Mouse (Mus musculus): ENCODE measurements around the gene Mtrf1l. TPM values are rescaled to one million over a fixed set of nuclear protein-coding genes. Genes with fewer than 3 reads are reported as not detected.

Mtrf1l gene
- total and polyA plus RNA-seq, 3 experiments = 1.6 to 9.6 (median 8.4) TPM

DNA sequence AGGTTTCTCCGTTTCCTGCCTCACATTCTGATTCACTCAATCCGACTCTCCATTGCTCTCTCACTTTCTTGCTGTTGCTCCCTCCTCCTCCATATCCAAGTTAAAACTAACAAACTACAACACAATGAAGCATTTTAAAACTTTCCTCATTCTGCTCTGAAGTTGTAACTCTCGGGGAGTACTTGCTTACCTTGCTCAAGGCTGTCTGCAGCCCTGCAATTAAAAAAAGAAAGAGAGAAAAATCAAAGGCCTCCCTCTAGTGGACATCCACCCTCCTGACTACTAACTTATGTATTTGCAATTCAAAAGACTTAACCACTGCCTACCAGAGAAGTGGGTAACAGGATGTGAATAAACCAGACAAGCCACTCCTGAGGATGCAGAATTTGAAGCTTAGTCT, 1.1 kb upstream of the Mtrf1l start:
- WGBS = 0% methylated on average over 3 of the region's 3 CpGs
- intact Hi-C loops (cut with DNase I) = loop anchor here (1.0 to 2.0 kb wide), 2 partner anchors 18 to 24 kb away; no protein-coding TSS in a partner anchor
- TF ChIP-seq CTCF (IDR thresholded peaks at IDR 0.05) = peak; percentile 88
- TF ChIP-seq POLR2A (IDR thresholded peaks at IDR 0.05; ENCODE audit: insufficient read depth, low read depth, low read length) = no peak
- no peak for TF ChIP-seq EP300 (IDR thresholded peaks at IDR 0.05; ENCODE audit: insufficient read depth, low read depth, low read length)
- Histone ChIP-seq H3K4me3 (peak overlapping the region; percentile 86), H3K9ac (ENCODE audit: low read depth, low read length) (peak overlapping the region; percentile 26), H3K79me2 (replicated peaks; ENCODE audit: control insufficient read depth, insufficient read depth, low read length) (0 out of 2 replicates have a peak, but pooled peaks cover 1% of the 10 kb centered on the region), H3K4me1 (ENCODE audit: control insufficient read depth, insufficient read depth, low read length) (peaks cover 5% of the 10 kb centered on the region), H3K36me3 (ENCODE audit: control insufficient read depth, insufficient read depth, low read length) (peaks cover 2% of the 10 kb centered on the region), H3K27me3 (ENCODE audit: control insufficient read depth, insufficient read depth, low read length) (no peaks in the 10 kb centered on the region), H3K27ac (peak overlapping the region; percentile 85)
- peak in 1 of 2 experiments; percentile 27 for DNase-seq

- Histone ChIP-seq H3K4me3 (peak overlapping the region; percentile 86), H3K9ac (ENCODE audit: low read depth, low read length) (peak overlapping the region; percentile 88), H3K27me3 (ENCODE audit: control insufficient read depth, insufficient read depth, low read length) (no peaks in the 10 kb centered on the region), H3K36me3 (ENCODE audit: control insufficient read depth, insufficient read depth, low read length) (peaks cover 2% of the 10 kb centered on the region), H3K27ac (peak overlapping the region; percentile 85), H3K79me2 (replicated peaks; ENCODE audit: control insufficient read depth, insufficient read depth, low read length) (0 out of 2 replicates have a peak, but pooled peaks cover 1% of the 10 kb centered on the region), H3K4me1 (ENCODE audit: control insufficient read depth, insufficient read depth, low read length) (peaks cover 5% of the 10 kb centered on the region)
- WGBS = under 1% methylated on average over 37 of the region's 37 CpGs
- TF ChIP-seq EP300 (IDR thresholded peaks at IDR 0.05; ENCODE audit: insufficient read depth, low read depth, low read length) (no peak), POLR2A (IDR thresholded peaks at IDR 0.05; ENCODE audit: insufficient read depth, low read depth, low read length) (no peak), CTCF (IDR thresholded peaks at IDR 0.05) (no peak)
- intact Hi-C loops (cut with DNase I) = no loop called here
- DNase-seq = no peak
Measured at GRCm38 (mm10) chr10:5823291-5823739, 395 bp downstream of the Mtrf1l start.

GRCm38 (mm10) chr10:5818772-5819171, 4.9 kb downstream of the Mtrf1l start:
- Histone ChIP-seq H3K27ac (no peak overlapping the region), H3K27me3 (ENCODE audit: control insufficient read depth, insufficient read depth, low read length) (no peaks in the 10 kb centered on the region), H3K4me3 (no peak overlapping the region), H3K4me1 (ENCODE audit: control insufficient read depth, insufficient read depth, low read length) (peaks cover 5% of the 10 kb centered on the region), H3K9ac (ENCODE audit: low read depth, low read length) (no peak overlapping the region), H3K79me2 (replicated peaks; ENCODE audit: control insufficient read depth, insufficient read depth, low read length) (0 out of 2 replicates have a peak, but pooled peaks cover 1% of the 10 kb centered on the region), H3K36me3 (ENCODE audit: control insufficient read depth, insufficient read depth, low read length) (peaks cover 4% of the 10 kb centered on the region)
- intact Hi-C loops (cut with DNase I) = no loop called here
- TF ChIP-seq POLR2A (IDR thresholded peaks at IDR 0.05; ENCODE audit: insufficient read depth, low read depth, low read length) = no peak
- TF ChIP-seq CTCF (IDR thresholded peaks at IDR 0.05) = no peak
- no peak for TF ChIP-seq EP300 (IDR thresholded peaks at IDR 0.05; ENCODE audit: insufficient read depth, low read depth, low read length)
- 79% methylated on average over 3 of the region's 3 CpGs for WGBS
- DNase-seq = no peak

GRCm38 (mm10) chr10:5815968-5816367, 7.7 kb downstream of the Mtrf1l start:
- no peak overlapping the region for H3K27ac ChIP-seq
- WGBS = 99% methylated on average over 2 of the region's 2 CpGs

DNA sequence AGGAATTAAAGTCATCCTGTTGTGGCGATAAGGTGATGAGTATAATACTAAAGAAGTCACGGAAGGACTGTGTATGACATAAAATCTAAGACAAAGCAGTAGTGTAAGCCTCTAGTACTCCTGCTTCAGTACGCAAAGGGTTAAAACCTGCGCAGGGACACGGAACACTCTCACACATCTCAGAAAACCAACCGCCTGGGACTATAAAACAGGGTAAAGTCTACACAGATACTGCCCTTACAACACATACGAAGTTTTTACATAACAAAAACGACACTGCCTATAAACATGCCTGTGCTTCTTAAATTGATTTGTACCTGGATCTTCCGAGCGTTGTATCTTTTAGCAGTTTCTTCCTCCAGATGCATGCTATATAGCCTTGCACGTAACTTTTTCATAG, 10.0 kb downstream of the Mtrf1l start:
- H3K36me3 ChIP-seq (ENCODE audit: control insufficient read depth, insufficient read depth, low read length) = peaks cover 2% of the 10 kb centered on the region
- WGBS = 93% methylated on average over 11 of the region's 11 CpGs

More at GRCm38 (mm10) chr10:5815968-5816367, 7.7 kb downstream of the Mtrf1l start:
- H3K9ac ChIP-seq (ENCODE audit: low read depth, low read length) = no peak overlapping the region
- DNase-seq = no peak
- H3K4me1 ChIP-seq (ENCODE audit: control insufficient read depth, insufficient read depth, low read length) = no peaks in the 10 kb centered on the region
- no peak for TF ChIP-seq POLR2A (IDR thresholded peaks at IDR 0.05; ENCODE audit: insufficient read depth, low read depth, low read length)
- H3K36me3 ChIP-seq (ENCODE audit: control insufficient read depth, insufficient read depth, low read length) = peaks cover 2% of the 10 kb centered on the region
- intact Hi-C loops (cut with DNase I) = no loop called here
- H3K27me3 ChIP-seq (ENCODE audit: control insufficient read depth, insufficient read depth, low read length) = no peaks in the 10 kb centered on the region
- H3K4me3 ChIP-seq = no peak overlapping the region
- 0 out of 2 replicates have a peak, but pooled peaks cover 1% of the 10 kb centered on the region for H3K79me2 ChIP-seq (replicated peaks; ENCODE audit: control insufficient read depth, insufficient read depth, low read length)

GRCm38 (mm10) chr10:5807683-5808082, 16.0 kb downstream of the Mtrf1l start:
- H3K79me2 ChIP-seq (replicated peaks; ENCODE audit: control insufficient read depth, insufficient read depth, low read length) = no peaks in the 10 kb centered on the region; the same call in 1 of the 2 replicates
- H3K4me1 ChIP-seq (ENCODE audit: control insufficient read depth, insufficient read depth, low read length) = peaks cover 2% of the 10 kb centered on the region; the same call in 1 of the 2 replicates
- no peak for TF ChIP-seq EP300 (IDR thresholded peaks at IDR 0.05; ENCODE audit: insufficient read depth, low read depth, low read length)
- TF ChIP-seq POLR2A (IDR thresholded peaks at IDR 0.05; ENCODE audit: insufficient read depth, low read depth, low read length) = no peak
- TF ChIP-seq CTCF (IDR thresholded peaks at IDR 0.05) = no peak
- DNase-seq = no peak
- H3K27ac ChIP-seq = no peak overlapping the region
- intact Hi-C loops (cut with DNase I) = no loop called here
- no peak overlapping the region for H3K9ac ChIP-seq (ENCODE audit: low read depth, low read length)
- H3K27me3 ChIP-seq (ENCODE audit: control insufficient read depth, insufficient read depth, low read length) = no peaks in the 10 kb centered on the region
- H3K4me3 ChIP-seq = no peak overlapping the region
- 30% methylated on average over 2 of the region's 2 CpGs for WGBS
- H3K36me3 ChIP-seq (ENCODE audit: control insufficient read depth, insufficient read depth, low read length) = peaks cover 2% of the 10 kb centered on the region

More for the DNA sequence above, 10.0 kb downstream of the Mtrf1l start:
- Histone ChIP-seq H3K79me2 (replicated peaks; ENCODE audit: control insufficient read depth, insufficient read depth, low read length) (no peaks in the 10 kb centered on the region), H3K27me3 (ENCODE audit: control insufficient read depth, insufficient read depth, low read length) (no peaks in the 10 kb centered on the region), H3K4me3 (no peak overlapping the region), H3K9ac (ENCODE audit: low read depth, low read length) (no peak overlapping the region), H3K27ac (no peak overlapping the region), H3K4me1 (ENCODE audit: control insufficient read depth, insufficient read depth, low read length) (no peaks in the 10 kb centered on the region)
- TF ChIP-seq EP300 (IDR thresholded peaks at IDR 0.05; ENCODE audit: insufficient read depth, low read depth, low read length) = no peak
- no peak for TF ChIP-seq POLR2A (IDR thresholded peaks at IDR 0.05; ENCODE audit: insufficient read depth, low read depth, low read length)
- no peak for TF ChIP-seq CTCF (IDR thresholded peaks at IDR 0.05)
- DNase-seq = no peak
- intact Hi-C loops (cut with DNase I) = no loop called here
